Mouse (Mus musculus): ENCODE data around the gene Pdpk1.
"Not testable (repeated sequence)": the region's sequence is repeated elsewhere in the genome, so short reads cannot be mapped to it uniquely, and the experiment has no call there.

The Pdpk1 gene

GRCm38 (mm10) chr17:24164566-24165259 is 14.0 kb upstream of the Pdpk1 start:
- in situ Hi-C loops (cut with MboI; ENCODE audit: unreplicated experiment in 2 of 2), result no loop called here

DNA sequence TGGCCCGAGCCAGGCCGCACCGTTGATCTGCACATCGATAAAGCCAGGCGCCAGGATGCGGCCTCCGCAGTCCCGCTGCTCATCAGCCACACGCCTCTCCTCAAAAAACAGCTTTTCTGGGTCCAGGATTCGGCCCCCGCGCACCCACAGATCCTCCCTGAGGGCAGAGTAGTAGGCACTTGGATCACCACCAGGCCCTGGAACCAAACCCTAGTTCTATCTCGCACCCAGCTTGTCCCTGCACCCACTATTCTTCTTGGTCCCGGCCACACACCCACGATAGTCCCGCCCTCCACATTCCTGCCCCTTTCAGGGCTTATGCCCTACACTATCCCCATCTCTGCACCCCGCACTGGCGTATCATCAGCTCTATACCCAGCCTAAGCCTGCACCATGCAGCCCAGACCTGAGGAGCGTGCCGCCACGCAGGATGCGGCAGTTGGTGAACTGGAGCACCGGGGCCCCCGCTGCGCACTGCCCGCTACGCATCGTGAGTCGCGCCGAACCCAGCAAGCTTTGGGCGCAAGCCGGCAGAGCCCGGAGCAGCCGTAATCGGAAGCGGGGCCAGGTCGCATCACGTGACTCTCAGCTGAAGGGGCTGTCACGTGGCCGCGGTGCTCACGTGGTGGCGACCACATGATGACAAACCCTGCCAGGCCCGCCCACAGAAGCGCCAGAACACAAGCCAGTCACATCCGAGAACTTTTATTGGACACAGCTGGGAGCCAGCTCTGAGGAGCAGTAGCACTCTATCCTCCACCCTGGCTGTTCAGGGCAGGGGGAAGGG is 12.6 kb upstream of the Pdpk1 start, which contains the start of gene Amdhd2:
Amdhd2 (minus strand) TSS at position 591 of the 787 bp plus-strand sequence.
- in situ Hi-C loops (cut with MboI; ENCODE audit: unreplicated experiment in 2 of 2), result no loop called here

DNA sequence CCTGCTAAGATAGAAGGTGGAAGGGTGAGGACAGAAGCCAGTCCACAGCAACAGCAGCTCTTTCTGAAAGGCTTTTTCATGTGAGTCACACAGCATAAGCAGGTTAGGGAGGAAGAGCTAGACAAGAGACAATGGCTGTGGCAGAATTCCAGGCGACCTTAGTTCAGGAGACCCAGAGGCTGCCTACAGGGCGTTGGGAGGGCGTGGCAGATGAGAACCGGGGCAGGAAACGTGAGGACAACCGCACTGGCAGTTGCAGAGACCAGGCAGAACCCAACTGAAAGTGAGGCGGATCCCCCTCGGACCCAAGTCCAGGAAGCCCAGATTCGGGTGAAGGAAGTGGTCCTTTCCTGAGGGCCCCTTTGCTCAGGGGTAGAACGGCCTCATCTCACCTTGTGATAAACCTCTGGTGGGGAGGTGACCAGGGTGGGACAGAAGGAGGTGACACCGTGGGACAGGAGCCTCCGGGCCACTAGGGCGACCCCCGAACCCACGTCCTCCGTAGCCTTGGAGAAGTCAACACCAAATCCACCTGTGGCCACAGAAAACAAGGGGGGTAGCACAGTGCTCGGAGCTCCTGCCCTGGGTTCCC is 12.0 kb upstream of the Pdpk1 start:
- in situ Hi-C loops (cut with MboI; ENCODE audit: unreplicated experiment in 2 of 2), result no loop called here

GRCm38 (mm10) chr17:24161466-24161865 is 10.7 kb upstream of the Pdpk1 start:
- in situ Hi-C loops (cut with MboI; ENCODE audit: unreplicated experiment in 2 of 2), result no loop called here

GRCm38 (mm10) chr17:24157526-24157925 is 6.8 kb upstream of the Pdpk1 start:
- in situ Hi-C loops (cut with MboI; ENCODE audit: unreplicated experiment in 2 of 2), result no loop called here

DNA sequence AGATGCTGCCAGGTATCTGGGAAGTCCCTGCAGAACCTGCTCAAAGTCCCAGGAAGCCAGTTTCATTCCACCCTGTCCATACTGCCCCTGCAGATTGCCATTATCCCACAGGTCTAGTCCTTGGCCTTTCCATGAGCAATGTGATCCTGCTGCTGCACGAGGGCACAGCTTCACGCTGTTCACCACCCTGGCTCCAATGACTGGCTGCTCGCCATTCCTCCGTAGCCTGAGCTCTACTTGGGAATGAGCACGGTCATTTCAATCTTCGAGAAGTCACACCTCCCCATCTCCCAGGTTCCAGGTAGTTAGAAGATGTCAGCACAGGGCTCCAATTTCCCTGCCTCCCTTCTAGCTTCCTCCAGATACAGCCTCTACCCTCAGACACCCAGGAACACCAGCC is 6.4 kb upstream of the Pdpk1 start:
- in situ Hi-C loops (cut with MboI; ENCODE audit: unreplicated experiment in 2 of 2), result no loop called here

GRCm38 (mm10) chr17:24156394-24156793 is 5.7 kb upstream of the Pdpk1 start:
- in situ Hi-C loops (cut with MboI; ENCODE audit: unreplicated experiment in 2 of 2), result no loop called here

- in situ Hi-C loops (cut with MboI; ENCODE audit: unreplicated experiment in 2 of 2), result no loop called here
Measured at GRCm38 (mm10) chr17:24155742-24156141, 5.0 kb upstream of the Pdpk1 start.

DNA sequence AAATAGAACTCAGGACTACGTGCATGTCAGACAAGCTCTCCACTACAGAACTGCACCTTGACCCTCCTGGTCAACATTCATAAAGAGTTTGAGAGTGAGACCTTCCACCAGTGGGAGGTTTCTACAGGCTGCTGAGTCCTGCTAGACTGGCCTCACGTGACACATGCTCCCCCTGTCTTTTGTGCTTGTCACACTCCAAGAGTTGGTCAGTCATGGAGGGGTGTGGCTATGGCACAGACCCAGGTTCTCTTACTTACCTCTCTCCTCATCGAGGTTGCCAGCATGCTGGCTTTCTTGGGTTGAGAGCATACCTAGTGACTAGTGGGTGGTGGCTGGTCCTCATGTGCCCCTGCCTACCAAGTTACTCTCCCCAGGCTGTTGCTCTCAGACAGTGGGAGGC is 3.7 kb upstream of the Pdpk1 start:
- in situ Hi-C loops (cut with MboI; ENCODE audit: unreplicated experiment in 2 of 2), result no loop called here

GRCm38 (mm10) chr17:24151890-24152563 is 1.3 kb upstream of the Pdpk1 start:
- in situ Hi-C loops (cut with MboI; ENCODE audit: unreplicated experiment in 2 of 2), result no loop called here

DNA sequence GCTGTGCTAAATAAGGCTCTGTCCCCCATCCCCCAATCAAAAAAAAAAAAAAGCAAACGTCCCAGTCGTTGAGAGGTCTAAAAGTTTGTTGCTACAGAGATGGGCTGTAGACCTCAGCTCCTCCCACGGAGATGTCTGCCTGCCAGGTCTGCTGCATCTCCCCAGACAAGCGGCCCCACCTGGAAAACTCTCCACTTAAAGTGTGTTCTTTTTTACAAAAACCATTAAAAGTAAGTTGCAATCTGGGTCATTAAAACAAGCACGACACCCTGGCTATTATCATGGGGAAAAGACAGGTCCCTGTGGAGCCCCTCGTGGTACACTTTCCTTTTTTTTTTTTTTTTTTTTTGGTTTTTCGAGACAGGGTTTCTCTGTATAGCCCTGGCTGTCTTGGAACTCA is 658 bp upstream of the Pdpk1 start:
- in situ Hi-C loops (cut with MboI; ENCODE audit: unreplicated experiment in 2 of 2), result no loop called here

DNA sequence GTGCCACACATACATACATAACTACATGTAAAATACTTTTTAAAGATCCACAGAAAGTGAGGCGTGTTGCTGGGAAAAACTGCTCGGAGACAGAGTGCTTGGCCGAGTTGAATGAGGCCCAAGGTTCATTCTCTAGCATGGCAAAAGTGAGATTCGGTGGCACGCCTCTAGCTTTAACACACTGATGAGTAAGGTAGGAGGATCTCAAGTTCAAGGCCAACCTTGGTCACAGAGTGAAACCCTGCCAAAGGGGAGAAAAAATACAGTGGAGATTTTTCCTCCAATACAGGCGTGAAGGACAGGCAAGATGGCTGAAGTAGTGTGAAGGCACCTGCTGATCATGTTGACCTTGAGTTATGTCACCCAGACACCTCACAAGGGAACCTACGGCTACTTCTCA is 1.3 kb downstream of the Pdpk1 start:
- in situ Hi-C loops (cut with MboI; ENCODE audit: unreplicated experiment in 2 of 2), result no loop called here

DNA sequence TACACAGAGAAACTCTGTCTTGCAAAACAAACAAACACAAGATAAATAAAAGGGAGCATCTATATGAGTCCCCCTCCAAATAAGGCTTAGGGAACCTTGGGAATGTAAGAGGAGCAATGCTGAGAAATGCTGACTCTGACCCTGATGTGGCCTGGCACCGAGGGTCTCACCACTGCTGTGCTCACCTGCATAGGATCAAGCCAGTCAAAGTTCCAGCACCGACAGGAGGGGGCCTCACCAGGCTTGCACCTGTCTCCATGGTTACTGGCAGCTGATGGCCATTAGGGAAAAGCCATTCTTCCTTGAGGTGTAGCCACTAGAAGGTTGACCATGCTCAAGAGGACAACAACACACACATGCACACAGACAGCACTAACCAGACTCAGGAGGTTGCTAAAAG is 7.8 kb downstream of the Pdpk1 start:
- in situ Hi-C loops (cut with MboI; ENCODE audit: unreplicated experiment in 2 of 2), result no loop called here

- in situ Hi-C loops (cut with MboI; ENCODE audit: unreplicated experiment in 2 of 2), result no loop called here
Measured at GRCm38 (mm10) chr17:24141425-24141920, 9.3 kb downstream of the Pdpk1 start.

DNA sequence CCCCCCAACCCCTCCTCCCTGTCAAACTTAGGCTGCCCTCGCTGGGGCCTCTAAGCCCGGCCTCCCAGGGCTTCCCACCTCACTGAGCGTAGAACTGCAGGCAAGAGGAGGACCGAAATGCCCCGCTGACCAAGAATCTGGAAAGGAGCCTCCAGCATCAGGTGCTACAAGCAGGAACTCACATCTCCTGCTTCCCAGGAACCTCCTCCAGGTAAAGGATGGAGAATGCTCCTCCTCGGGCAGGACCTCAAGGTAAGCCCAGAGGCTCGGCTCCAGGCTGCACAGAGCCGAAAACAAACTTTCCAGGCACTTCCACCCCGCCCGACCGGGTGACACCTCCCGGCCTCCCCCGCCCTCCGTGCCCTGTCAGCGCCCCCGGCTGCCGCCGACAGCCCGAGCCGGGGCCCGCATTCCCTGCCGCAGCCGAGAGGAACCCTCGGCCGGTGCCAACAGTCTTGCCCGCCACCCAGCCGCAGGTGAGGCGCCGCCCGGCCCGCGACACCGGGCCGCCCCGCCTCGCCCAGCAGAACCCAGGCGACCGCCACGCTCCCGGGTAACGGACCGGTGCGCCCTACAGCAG is 9.8 kb downstream of the Pdpk1 start:
- in situ Hi-C loops (cut with MboI; ENCODE audit: unreplicated experiment in 2 of 2), result no loop called here

- in situ Hi-C loops (cut with MboI; ENCODE audit: unreplicated experiment in 2 of 2), result no loop called here
Measured at GRCm38 (mm10) chr17:24139968-24140367, 10.8 kb downstream of the Pdpk1 start.

DNA sequence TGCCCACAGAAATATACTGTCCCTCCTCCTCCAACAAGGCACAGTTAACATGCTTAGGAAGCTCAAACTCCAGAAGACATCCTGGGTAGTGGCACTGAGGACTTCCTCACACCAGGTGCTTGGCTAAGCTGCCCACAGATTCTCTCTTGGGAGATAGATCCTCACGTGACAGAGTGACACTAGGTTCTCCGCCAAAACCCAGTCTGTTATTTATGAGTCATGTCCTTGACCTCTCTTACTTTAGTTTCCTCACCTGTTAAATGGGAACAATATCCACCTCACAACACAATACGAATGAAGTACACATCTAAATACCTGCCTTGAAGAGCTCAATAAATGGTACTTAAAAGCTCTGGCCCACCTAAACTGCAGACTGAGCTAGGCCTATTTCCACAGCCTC is 11.5 kb downstream of the Pdpk1 start:
- in situ Hi-C loops (cut with MboI; ENCODE audit: unreplicated experiment in 2 of 2), result no loop called here

GRCm38 (mm10) chr17:24137226-24137880 is 13.4 kb downstream of the Pdpk1 start:
- in situ Hi-C loops (cut with MboI; ENCODE audit: unreplicated experiment in 2 of 2), result no loop called here

DNA sequence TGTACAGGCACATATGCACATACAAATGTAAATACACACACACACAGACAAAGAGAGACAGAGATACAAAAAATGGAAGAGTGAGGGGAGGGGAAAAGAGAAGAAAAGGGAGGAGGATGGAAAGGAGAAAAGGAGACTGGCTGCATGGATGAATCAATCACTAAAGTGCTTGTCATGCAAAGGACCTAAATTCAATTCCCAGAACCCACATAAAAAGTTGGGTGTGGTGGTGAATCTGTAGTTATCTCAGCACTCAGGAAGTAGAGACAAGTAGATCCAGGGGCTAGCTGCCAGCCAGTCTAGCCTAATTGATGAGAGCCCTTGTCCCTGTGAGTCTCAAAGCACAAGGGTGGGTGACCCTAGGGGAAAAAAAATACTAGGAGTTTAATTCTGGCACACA is 16.7 kb downstream of the Pdpk1 start:
- in situ Hi-C loops (cut with MboI; ENCODE audit: unreplicated experiment in 2 of 2), result no loop called here

- in situ Hi-C loops (cut with MboI; ENCODE audit: unreplicated experiment in 2 of 2), result not testable (repeated sequence)
Measured at GRCm38 (mm10) chr17:24132919-24133318, 17.8 kb downstream of the Pdpk1 start.
